ENCODE assay signal across 9 mouse cellular contexts in the genomic region with DNA sequence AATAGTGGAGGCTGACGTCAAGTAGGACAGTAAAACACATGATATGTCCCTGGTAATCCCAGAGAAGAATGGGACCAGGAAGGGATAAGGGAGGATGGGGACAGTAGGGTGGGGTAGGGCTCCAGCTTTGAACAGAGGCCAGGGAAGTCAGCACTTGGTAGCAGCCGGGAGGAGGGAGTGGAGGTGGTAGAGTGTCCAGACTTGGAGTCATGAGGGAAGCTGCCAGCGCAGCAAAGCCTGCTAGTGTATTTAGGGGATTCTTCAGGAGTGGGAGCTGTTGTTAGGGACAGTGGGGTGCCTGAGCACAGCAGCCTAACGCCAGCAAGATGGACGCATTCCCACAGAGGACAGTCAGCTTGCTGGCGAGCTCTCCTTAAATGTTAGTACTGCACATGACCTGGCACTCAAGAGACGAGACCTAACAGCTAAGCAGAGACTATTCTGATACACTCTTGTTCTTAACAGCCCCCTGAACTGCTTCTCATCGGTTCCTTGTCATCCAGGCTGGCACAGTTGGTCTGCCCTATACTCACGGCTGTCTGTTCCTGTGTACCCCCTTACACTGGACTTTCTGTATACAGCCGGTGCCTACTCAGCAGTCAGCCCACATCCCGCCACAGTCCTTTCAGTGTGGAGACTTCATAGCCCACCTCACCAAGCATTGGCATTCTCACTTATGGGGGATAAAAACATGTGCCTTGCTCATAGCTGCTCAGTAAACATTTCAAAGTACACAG. TPM values are rescaled to one million over a fixed set of nuclear protein-coding genes. Genes with fewer than 3 reads are reported as not detected.
A peak's percentile ranks its signal among the peaks of the same experiment; 100 is the strongest.
DNase-seq lines count a peak whose midpoint lies in the region; ATAC-seq and TF ChIP-seq lines count a peak whose summit lies in the region.
"Had no signal": no experiment of that assay in that cellular context is flagged by ENCODE, and none has a peak within 500 bp of the region (broad histone marks: within the 10 kb centered on the region; RNA-seq: fewer than 3 reads in every experiment).

No protein-coding gene starts in this region.

- TF ChIP-seq CTCF in lung, adult 2 months (IDR thresholded peaks at IDR 0.05; ENCODE audit: insufficient read depth, low read length): no peak
- TF ChIP-seq CTCF in embryonic fibroblast, embryonic 13.5 days (IDR thresholded peaks at IDR 0.05; ENCODE audit: borderline replicate concordance, insufficient read depth, low read length): no peak

- H3K9me3 ChIP-seq in heart, embryonic 16.5 days (replicated peaks; ENCODE audit: control insufficient read depth, low read length): no peaks in the 10 kb centered on the region
- H3K9me3 ChIP-seq in midbrain, embryonic 15.5 days: no peaks in the 10 kb centered on the region
- H3K9me3 ChIP-seq: megakaryocyte, embryonic 14.5 days had no signal

- H3K4me2 ChIP-seq in heart, embryonic 16.5 days (ENCODE audit: low read depth, low read length): no peak overlapping the region
- no peak overlapping the region for H3K4me2 ChIP-seq in midbrain, embryonic 15.5 days

- ATAC-seq in heart, embryonic 16.5 days (replicated peaks; ENCODE audit: extremely low read depth, insufficient read depth, low FRiP score): peak; percentile 46; the same call in 1 of the 2 replicates
- ATAC-seq in midbrain, embryonic 15.5 days (replicated peaks): peak; percentile 78

- DNase-seq in lung, postnatal 10 days: peak; percentile 69
- no peak for DNase-seq in lung, adult 2 months
- DNase-seq in ovary, postnatal 10 days (ENCODE audit: low spot score): no peak
- DNase-seq in spleen, postnatal 14 days (ENCODE audit: low spot score in 2 of 2): no peak
- no peak for DNase-seq in kidney, postnatal 14 days

- H3K4me3 ChIP-seq in lung, adult 2 months (replicated peaks; ENCODE audit: extremely low read depth, low read depth, low read length): no peak overlapping the region
- no peak overlapping the region for H3K4me3 ChIP-seq in embryonic fibroblast, embryonic 13.5 days (ENCODE audit: insufficient read depth, low read length)
- no peak overlapping the region for H3K4me3 ChIP-seq in heart, embryonic 16.5 days (ENCODE audit: low read length)
- no peak overlapping the region for H3K4me3 ChIP-seq in midbrain, embryonic 15.5 days
- H3K4me3 ChIP-seq: megakaryocyte, embryonic 14.5 days had no signal

- H3K36me3 ChIP-seq in heart, embryonic 16.5 days (ENCODE audit: control insufficient read depth, insufficient read depth): peaks cover 21% of the 10 kb centered on the region
- H3K36me3 ChIP-seq in midbrain, embryonic 15.5 days (replicated peaks): peaks cover 28% of the 10 kb centered on the region

- H3K4me1 ChIP-seq in lung, adult 2 months (ENCODE audit: control insufficient read depth, insufficient read depth, low read length): peaks cover 12% of the 10 kb centered on the region
- H3K4me1 ChIP-seq in embryonic fibroblast, embryonic 13.5 days (ENCODE audit: control insufficient read depth, insufficient read depth, low read length): peaks cover 4% of the 10 kb centered on the region
- peaks cover 16% of the 10 kb centered on the region for H3K4me1 ChIP-seq in heart, embryonic 16.5 days (ENCODE audit: control insufficient read depth, insufficient read depth, low read length)
- peaks cover 11% of the 10 kb centered on the region; the same call in 1 of the 2 replicates for H3K4me1 ChIP-seq in midbrain, embryonic 15.5 days

- H3K27ac ChIP-seq in embryonic fibroblast, embryonic 13.5 days (ENCODE audit: insufficient read depth, low read length): peak overlapping the region; percentile 74
- peak overlapping the region; percentile 86 for H3K27ac ChIP-seq in heart, embryonic 16.5 days (ENCODE audit: low read length)
- H3K27ac ChIP-seq in midbrain, embryonic 15.5 days: peak overlapping the region; percentile 67

- H3K9ac ChIP-seq in heart, embryonic 16.5 days (ENCODE audit: low read length): no peak overlapping the region; the same call in 1 of the 2 replicates
- H3K9ac ChIP-seq in midbrain, embryonic 15.5 days: no peak overlapping the region

- 67% methylated on average over 11 of the region's 11 CpGs for WGBS in lung, adult 2 months
- 71% methylated on average over 11 of the region's 11 CpGs for WGBS in heart, embryonic 16.5 days
- 80% methylated on average over 11 of the region's 11 CpGs for WGBS in midbrain, embryonic 15.5 days

- TF ChIP-seq POLR2A in lung, adult 2 months (IDR thresholded peaks at IDR 0.05; ENCODE audit: borderline replicate concordance, extremely low read depth, low read depth, low read length): no peak
- TF ChIP-seq POLR2A in embryonic fibroblast, embryonic 13.5 days (IDR thresholded peaks at IDR 0.05; ENCODE audit: low read depth, low read length): no peak

- H3K27me3 ChIP-seq in heart, embryonic 16.5 days (ENCODE audit: control insufficient read depth, insufficient read depth, low read length): no peaks in the 10 kb centered on the region
- H3K27me3 ChIP-seq in midbrain, embryonic 15.5 days (replicated peaks): no peaks in the 10 kb centered on the region
- H3K27me3 ChIP-seq: megakaryocyte, embryonic 14.5 days had no signal

RNA-seq across cellular contexts. Expression of gene Vps26c, which starts 53.4 kb away (rescaled TPM):
- 25.8 and 40.7 TPM in 2 replicates for polyA plus RNA-seq in lung, adult 2 months (2012; rRNA removed)
- 46.2 and 59.6 TPM in 2 replicates for polyA plus RNA-seq in embryonic fibroblast, embryonic 13.5 days (2011; ENCODE audit: insufficient read length, low read depth, missing spikeins)
- polyA plus RNA-seq in heart, embryonic 16.5 days (2015; fragmentation: Nextera tagmentation; extraction: Ambion mirVana): 47.9 and 51.7 TPM in 2 replicates
- 79.8 and 91.8 TPM in 2 replicates for polyA plus RNA-seq in midbrain, embryonic 15.5 days (2015; fragmentation: Nextera tagmentation; extraction: Ambion mirVana)
